Mouse (Mus musculus) cortical plate, adult 2 months (tissue): ENCODE measurements around the gene A630095N17Rik. TPM values are rescaled to one million over a fixed set of nuclear protein-coding genes. Genes with fewer than 3 reads are reported as not detected.

ENCODE experiments used
- H3K27ac ChIP-seq: fragments of 200-500 bp; 2 replicates; pipeline ENCODE4 v1.5.1; 2012; ENCODE audit warnings: low read length, control low read depth, inconsistent platforms; ENCODE audit not compliant: insufficient read depth
- H3K4me1 ChIP-seq: fragments of 200-500 bp; 2 replicates; pipeline ENCODE4 v1.6.1; 2011; ENCODE audit warnings: low read length; ENCODE audit not compliant: control insufficient read depth, insufficient read depth
- H3K4me3 ChIP-seq: fragments of 200-500 bp; 2 replicates; pipeline ENCODE4 v1.5.1; 2011; ENCODE audit warnings: mild to moderate bottlenecking, low read length, control low read depth; ENCODE audit not compliant: insufficient read depth
- CTCF ChIP-seq: fragments of 200-500 bp; IDR thresholded peaks from 2 replicates; pipeline ENCODE4 v1.5.1; 2011; ENCODE audit warnings: mild to moderate bottlenecking, control low read depth, low read length; ENCODE audit not compliant: insufficient read depth; ENCODE audit errors: extremely low read depth
- POLR2A ChIP-seq: fragments of 200-500 bp; IDR thresholded peaks from 2 replicates; pipeline ENCODE4 v1.6.1; 2011; ENCODE audit warnings: mild to moderate bottlenecking, low read length, control low read depth; ENCODE audit not compliant: insufficient read depth; ENCODE audit errors: extremely low read depth
- polyA plus RNA-seq: library from polyadenylated mRNA; depleted of rRNA; stranded (reverse); fragments of >200 nt; gene quantifications from 2 replicates; pipeline ENCODE4 v1.2.3, GENCODE M21; 2012

The A630095N17Rik gene
- polyA plus RNA-seq, 1 experiment = not detected

- Histone ChIP-seq H3K27ac (no peak overlapping the region), H3K4me1 (peaks cover 5% of the 10 kb centered on the region), H3K4me3 (peak overlapping the region; percentile 74)
- 0 out of 2 replicates have a peak, but pooled peaks have one; percentile 5 for TF ChIP-seq POLR2A
- TF ChIP-seq CTCF = no peak
Observed at GRCm38 (mm10) chr1:75216797-75217585, 14.9 kb downstream of the A630095N17Rik start.

- Histone ChIP-seq H3K27ac (no peak overlapping the region), H3K4me3 (no peak overlapping the region), H3K4me1 (peaks cover 9% of the 10 kb centered on the region)
- TF ChIP-seq POLR2A = no peak
- TF ChIP-seq CTCF = no peak
Observed at GRCm38 (mm10) chr1:75215785-75216184, 16.1 kb downstream of the A630095N17Rik start.

- peak overlapping the region; percentile 42; the same call in 1 of the 2 replicates for H3K27ac ChIP-seq
- no peak for TF ChIP-seq CTCF
- TF ChIP-seq POLR2A = no peak
- H3K4me1 ChIP-seq = peaks cover 12% of the 10 kb centered on the region
- no peak overlapping the region for H3K4me3 ChIP-seq
Observed at GRCm38 (mm10) chr1:75214886-75215285, 17.0 kb downstream of the A630095N17Rik start.

- TF ChIP-seq CTCF (no peak), POLR2A (0 out of 2 replicates have a peak, but pooled peaks have one; percentile 7)
- Histone ChIP-seq H3K27ac (peak overlapping the region; percentile 42; the same call in 1 of the 2 replicates), H3K4me3 (no peak overlapping the region)
Observed at GRCm38 (mm10) chr1:75214442-75214841, 17.5 kb downstream of the A630095N17Rik start.

GRCm38 (mm10) chr1:75213096-75213495, 18.8 kb downstream of the A630095N17Rik start:
- Histone ChIP-seq H3K4me3 (no peak overlapping the region), H3K4me1 (peaks cover 12% of the 10 kb centered on the region), H3K27ac (no peak overlapping the region)
- TF ChIP-seq CTCF = no peak
- no peak for TF ChIP-seq POLR2A

More at GRCm38 (mm10) chr1:75214442-75214841, 17.5 kb downstream of the A630095N17Rik start:
- H3K4me1 ChIP-seq = peaks cover 12% of the 10 kb centered on the region

- no peak overlapping the region for H3K4me3 ChIP-seq
- H3K27ac ChIP-seq = no peak overlapping the region
- H3K4me1 ChIP-seq = peaks cover 12% of the 10 kb centered on the region
- TF ChIP-seq POLR2A (0 out of 2 replicates have a peak, but pooled peaks have one; percentile 22), CTCF (no peak)
Observed at GRCm38 (mm10) chr1:75212542-75212941, 19.4 kb downstream of the A630095N17Rik start.

GRCm38 (mm10) chr1:75211141-75211708, 20.7 kb downstream of the A630095N17Rik start:
- peaks cover 10% of the 10 kb centered on the region for H3K4me1 ChIP-seq
- H3K27ac ChIP-seq = no peak overlapping the region
- no peak for TF ChIP-seq POLR2A
- no peak for TF ChIP-seq CTCF
- peak overlapping the region; percentile 84 for H3K4me3 ChIP-seq

- H3K27ac ChIP-seq = peak within 1 kb of the TSS; percentile 36; the same call in 1 of the 2 replicates
Observed at GRCm38 (mm10) chr1:75210136-75211087, 21.5 kb downstream of the A630095N17Rik start, which contains the start of the genes Glb1l and Stk16. TSS of gene Glb1l (minus strand) at chr1:75210813. TSS of gene Stk16 (plus strand) at chr1:75210838.

More at GRCm38 (mm10) chr1:75210136-75211087, 21.5 kb downstream of the A630095N17Rik start, which contains the start of the genes Glb1l and Stk16:
- Histone ChIP-seq H3K4me1 (peaks cover 7% of the 10 kb centered on the region; the same call in 1 of the 2 replicates), H3K4me3 (peak within 1 kb of the TSS; percentile 84)
- TF ChIP-seq POLR2A = peak; percentile 73
- TF ChIP-seq CTCF = no peak
